In genomic region chr2:20654598-20655340, GRCm38 (mm10) we compare ENCODE assay signal across 25 mouse cellular contexts.
DNase-seq lines count a peak whose midpoint lies in the region; ATAC-seq and TF ChIP-seq lines count a peak whose summit lies in the region.
"Had no signal": no experiment of that assay in that cellular context is flagged by ENCODE, and none has a peak within 500 bp of the region (broad histone marks: within the 10 kb centered on the region; RNA-seq: fewer than 3 reads in every experiment).

No protein-coding gene starts in this region.

- TF ChIP-seq POLR2A in limb, embryonic 14.5 days (IDR thresholded peaks at IDR 0.05; ENCODE audit: borderline replicate concordance, extremely low read depth, insufficient read depth, insufficient read length) = no peak

- H3K9me3 ChIP-seq in forebrain, embryonic 10.5 days = no peaks in the 10 kb centered on the region
- H3K9me3 ChIP-seq in forebrain, embryonic 13.5 days (replicated peaks) = no peaks in the 10 kb centered on the region
- no peaks in the 10 kb centered on the region for H3K9me3 ChIP-seq in limb, embryonic 14.5 days (ENCODE audit: control insufficient read depth, low read length)
- no peaks in the 10 kb centered on the region for H3K9me3 ChIP-seq in limb, embryonic 10.5 days (replicated peaks)
- H3K9me3 ChIP-seq in embryonic facial prominence, embryonic 15.5 days (replicated peaks) = no peaks in the 10 kb centered on the region
- H3K9me3 ChIP-seq: heart, embryonic 15.5 days; hindbrain, embryonic 15.5 days; limb, embryonic 15.5 days; midbrain, embryonic 13.5 days; neural tube, embryonic 12.5 days had no signal

- H3K4me1 ChIP-seq in forebrain, embryonic 10.5 days = peaks cover 30% of the 10 kb centered on the region
- peaks cover 21% of the 10 kb centered on the region for H3K4me1 ChIP-seq in forebrain, embryonic 13.5 days
- no peaks in the 10 kb centered on the region for H3K4me1 ChIP-seq in limb, embryonic 14.5 days (ENCODE audit: control insufficient read depth, insufficient read depth, low read length)
- no peaks in the 10 kb centered on the region for H3K4me1 ChIP-seq in limb, embryonic 10.5 days
- peaks cover 14% of the 10 kb centered on the region for H3K4me1 ChIP-seq in embryonic facial prominence, embryonic 15.5 days
- H3K4me1 ChIP-seq: midbrain, embryonic 13.5 days; neural tube, embryonic 12.5 days had no signal

- H3K36me3 ChIP-seq in forebrain, embryonic 10.5 days (replicated peaks) = no peaks in the 10 kb centered on the region
- no peaks in the 10 kb centered on the region for H3K36me3 ChIP-seq in forebrain, embryonic 13.5 days (ENCODE audit: poor library complexity, severe bottlenecking)
- H3K36me3 ChIP-seq in limb, embryonic 14.5 days (ENCODE audit: control insufficient read depth, insufficient read depth, low read length) = no peaks in the 10 kb centered on the region
- H3K36me3 ChIP-seq in limb, embryonic 10.5 days = no peaks in the 10 kb centered on the region
- no peaks in the 10 kb centered on the region for H3K36me3 ChIP-seq in embryonic facial prominence, embryonic 15.5 days
- H3K36me3 ChIP-seq: heart, embryonic 15.5 days; hindbrain, embryonic 15.5 days; limb, embryonic 15.5 days; midbrain, embryonic 13.5 days; neural tube, embryonic 12.5 days had no signal

- H3K27ac ChIP-seq in forebrain, embryonic 10.5 days = peak overlapping the region; percentile 35; the same call in 1 of the 2 replicates
- H3K27ac ChIP-seq in forebrain, embryonic 13.5 days = no peak overlapping the region
- H3K27ac ChIP-seq in limb, embryonic 14.5 days (replicated peaks; ENCODE audit: low read depth, low read length) = no peak overlapping the region
- H3K27ac ChIP-seq in limb, embryonic 10.5 days = no peak overlapping the region
- H3K27ac ChIP-seq in embryonic facial prominence, embryonic 15.5 days (replicated peaks) = no peak overlapping the region
- H3K27ac ChIP-seq: gastrocnemius, adult 2 months; heart, embryonic 15.5 days; hindbrain, embryonic 15.5 days; limb, embryonic 15.5 days; liver, embryonic 14.5 days; midbrain, embryonic 13.5 days; neural tube, embryonic 12.5 days had no signal

- no peak for DNase-seq in forebrain, embryonic 10.5 days (ENCODE audit: extremely low spot score, low spot score)
- DNase-seq in limb, embryonic 14.5 days (ENCODE audit: low spot score) = peak; percentile 13
- DNase-seq in limb, embryonic 10.5 days (ENCODE audit: low spot score) = no peak
- DNase-seq in embryo, embryonic 10.5 days (ENCODE audit: low spot score) = peak; percentile 18
- DNase-seq in gastrocnemius, postnatal 4 days (ENCODE audit: low spot score in 2 of 2) = no peak
- no peak for DNase-seq in thymus, postnatal 10 days (ENCODE audit: low spot score in 2 of 2)
- DNase-seq: adrenal gland, postnatal 25 days; cerebellum, adult 9-10 months; gastrocnemius, adult 2 months; heart, postnatal 36 days; kidney, adult 8-10 months; lung, embryonic 14.5 days; right cerebral cortex, postnatal 14 days; thymus, postnatal 14 days had no signal

- no peaks in the 10 kb centered on the region for H3K27me3 ChIP-seq in forebrain, embryonic 10.5 days (ENCODE audit: poor library complexity, severe bottlenecking)
- H3K27me3 ChIP-seq in forebrain, embryonic 13.5 days = no peaks in the 10 kb centered on the region
- H3K27me3 ChIP-seq in limb, embryonic 14.5 days (ENCODE audit: control insufficient read depth, insufficient read depth, low read length) = no peaks in the 10 kb centered on the region
- H3K27me3 ChIP-seq in limb, embryonic 10.5 days (ENCODE audit: low read depth, poor library complexity, severe bottlenecking) = no peaks in the 10 kb centered on the region
- no peaks in the 10 kb centered on the region for H3K27me3 ChIP-seq in embryonic facial prominence, embryonic 15.5 days
- H3K27me3 ChIP-seq: heart, embryonic 15.5 days; hindbrain, embryonic 15.5 days; limb, embryonic 15.5 days; midbrain, embryonic 13.5 days; neural tube, embryonic 12.5 days had no signal

- H3K4me3 ChIP-seq in forebrain, embryonic 10.5 days = no peak overlapping the region
- no peak overlapping the region for H3K4me3 ChIP-seq in forebrain, embryonic 13.5 days
- no peak overlapping the region for H3K4me3 ChIP-seq in limb, embryonic 14.5 days (replicated peaks; ENCODE audit: low read length)
- H3K4me3 ChIP-seq in limb, embryonic 10.5 days = no peak overlapping the region
- no peak overlapping the region for H3K4me3 ChIP-seq in embryonic facial prominence, embryonic 15.5 days (replicated peaks)
- H3K4me3 ChIP-seq: erythroblast, embryonic 14.5 days; gastrocnemius, adult 2 months; heart, embryonic 15.5 days; hindbrain, embryonic 15.5 days; limb, embryonic 15.5 days; midbrain, embryonic 13.5 days; neural tube, embryonic 12.5 days had no signal

- WGBS in forebrain, embryonic 10.5 days = 23% methylated on average over 9 of the region's 9 CpGs
- 27% methylated on average over 9 of the region's 9 CpGs for WGBS in forebrain, embryonic 13.5 days
- WGBS in limb, embryonic 14.5 days = 45% methylated on average over 9 of the region's 9 CpGs
- WGBS in limb, embryonic 10.5 days = 43% methylated on average over 9 of the region's 9 CpGs
- WGBS in embryonic facial prominence, embryonic 15.5 days = 35% methylated on average over 9 of the region's 9 CpGs

- no peak overlapping the region for H3K9ac ChIP-seq in forebrain, embryonic 13.5 days
- H3K9ac ChIP-seq in limb, embryonic 14.5 days (ENCODE audit: low read depth, low read length, severe bottlenecking) = no peak overlapping the region
- H3K9ac ChIP-seq in embryonic facial prominence, embryonic 15.5 days = no peak overlapping the region
- H3K9ac ChIP-seq: heart, embryonic 15.5 days; hindbrain, embryonic 15.5 days; limb, embryonic 15.5 days; liver, embryonic 14.5 days; lung, embryonic 14.5 days; midbrain, embryonic 13.5 days; neural tube, embryonic 12.5 days had no signal

- H3K4me2 ChIP-seq in forebrain, embryonic 13.5 days = no peak overlapping the region
- no peak overlapping the region for H3K4me2 ChIP-seq in limb, embryonic 14.5 days (replicated peaks; ENCODE audit: low read depth, low read length, severe bottlenecking)
- H3K4me2 ChIP-seq in embryonic facial prominence, embryonic 15.5 days (replicated peaks) = no peak overlapping the region
- H3K4me2 ChIP-seq: heart, embryonic 15.5 days; hindbrain, embryonic 15.5 days; limb, embryonic 15.5 days; lung, embryonic 14.5 days; midbrain, embryonic 13.5 days; neural tube, embryonic 12.5 days had no signal

- no peak for ATAC-seq in forebrain, embryonic 13.5 days
- no peak for ATAC-seq in limb, embryonic 14.5 days (ENCODE audit: low FRiP score, low read depth)
- ATAC-seq in embryonic facial prominence, embryonic 15.5 days (ENCODE audit: insufficient number of reproducible peaks, low FRiP score, low TSS enrichment, low read depth) = 0 out of 2 replicates have a peak, but pooled peaks have one; percentile 22
- ATAC-seq: CD4-positive, CD25-positive, alpha-beta regulatory T cell, adult 4 months; forebrain, embryonic 14.5 days; midbrain, embryonic 13.5 days had no signal

Comparison
In these comparisons a context has a peak if more than half of its experiments do, and no peak if none do; other contexts are left out.
1. DNase-seq: peak in limb, embryonic 14.5 days (single experiment) and embryo, embryonic 10.5 days (single experiment); none in forebrain, embryonic 10.5 days (single experiment), limb, embryonic 10.5 days (single experiment), gastrocnemius, postnatal 4 days (0 of 2) and thymus, postnatal 10 days (0 of 2).